Mouse (Mus musculus) neural tube, embryonic 15.5 days (tissue): ENCODE data around the gene Cbx8. TPM values are rescaled to one million over a fixed set of nuclear protein-coding genes. Genes with fewer than 3 reads are reported as not detected.

Experiments used
- ATAC-seq: fragments of 200-750 bp; cut with Nextera tagmentation; 2 replicates; pipeline ENCODE4 v1.8.0; 2017; ENCODE audit warnings: mild to moderate bottlenecking, moderate TSS enrichment, moderate library complexity; ENCODE audit not compliant: low FRiP score
- H3K27ac ChIP-seq: fragments of 300-500 bp; sonication (generic); replicated peaks from 2 replicates; pipeline ENCODE4 v1.5.1; 2015; ENCODE audit warnings: mild to moderate bottlenecking, inconsistent platforms
- H3K27me3 ChIP-seq: fragments of 300-500 bp; sonication (generic); replicated peaks from 2 replicates; pipeline ENCODE4 v1.6.1; 2015; ENCODE audit warnings: inconsistent platforms
- H3K36me3 ChIP-seq: fragments of 300-500 bp; sonication (generic); 2 replicates; pipeline ENCODE4 v1.6.1; 2015; ENCODE audit warnings: inconsistent platforms
- H3K4me1 ChIP-seq: fragments of 300-500 bp; sonication (generic); 2 replicates; pipeline ENCODE4 v1.6.1; 2015; ENCODE audit warnings: inconsistent platforms
- H3K4me2 ChIP-seq: fragments of 300-500 bp; sonication (generic); 2 replicates; pipeline ENCODE4 v1.6.1; 2015; ENCODE audit warnings: inconsistent platforms, mild to moderate bottlenecking, moderate library complexity
- H3K4me3 ChIP-seq: fragments of 300-500 bp; sonication (generic); replicated peaks from 2 replicates; pipeline ENCODE4 v1.5.1; 2015; ENCODE audit warnings: mild to moderate bottlenecking, inconsistent platforms
- H3K9ac ChIP-seq: fragments of 300-500 bp; sonication (generic); replicated peaks from 2 replicates; pipeline ENCODE4 v1.6.1; 2015; ENCODE audit warnings: mild to moderate bottlenecking, inconsistent platforms
- H3K9me3 ChIP-seq: fragments of 300-500 bp; sonication (generic); replicated peaks from 2 replicates; pipeline ENCODE4 v1.6.1; 2016; ENCODE audit warnings: inconsistent platforms
- WGBS: fragments of 180-500 bp; shearing (Covaris S2); methylation state at CpG from one replicate; pipeline ENCODE4 v1.1.7; 2015; ENCODE audit warnings: mixed read lengths; 5-methylcytosine and 5-hydroxymethylcytosine counted together
- polyA plus RNA-seq: library from polyadenylated mRNA; unstranded; fragments of >200 nt; fragmentation: Nextera tagmentation; extraction: Ambion mirVana; gene quantifications from 2 replicates; pipeline ENCODE4 v1.2.1, GENCODE M21; 2015

Cbx8 gene
- polyA plus RNA-seq, 1 experiment from 2014 or later = 7.3 TPM

DNA sequence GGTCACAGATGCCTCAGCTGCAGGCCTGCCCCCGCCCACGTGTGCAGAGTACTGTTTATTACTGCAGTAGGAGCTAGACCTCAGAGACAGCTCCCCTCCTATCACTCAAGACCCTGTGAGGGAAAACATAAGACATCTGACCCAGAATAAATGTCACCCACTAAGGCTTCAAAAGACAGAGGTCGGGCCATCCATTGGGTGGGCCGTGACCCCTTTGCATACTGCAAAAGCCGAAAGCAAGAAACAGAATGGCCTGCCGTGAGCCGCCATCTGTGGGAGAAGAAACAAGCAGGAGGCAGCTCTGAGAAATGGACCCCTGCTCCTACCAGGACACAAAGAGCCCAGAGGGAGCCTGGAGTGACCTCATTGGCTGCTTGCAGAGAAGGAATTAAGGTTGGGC is 23.3 kb downstream of the Cbx8 start:
- Histone ChIP-seq H3K9ac (no peak overlapping the region), H3K4me1 (peaks cover 9% of the 10 kb centered on the region), H3K9me3 (no peaks in the 10 kb centered on the region), H3K4me2 (no peak overlapping the region), H3K4me3 (no peak overlapping the region), H3K27ac (no peak overlapping the region), H3K27me3 (peaks cover 12% of the 10 kb centered on the region), H3K36me3 (no peaks in the 10 kb centered on the region)
- WGBS = 27% methylated on average over 7 of the region's 7 CpGs
- no peak for ATAC-seq

DNA sequence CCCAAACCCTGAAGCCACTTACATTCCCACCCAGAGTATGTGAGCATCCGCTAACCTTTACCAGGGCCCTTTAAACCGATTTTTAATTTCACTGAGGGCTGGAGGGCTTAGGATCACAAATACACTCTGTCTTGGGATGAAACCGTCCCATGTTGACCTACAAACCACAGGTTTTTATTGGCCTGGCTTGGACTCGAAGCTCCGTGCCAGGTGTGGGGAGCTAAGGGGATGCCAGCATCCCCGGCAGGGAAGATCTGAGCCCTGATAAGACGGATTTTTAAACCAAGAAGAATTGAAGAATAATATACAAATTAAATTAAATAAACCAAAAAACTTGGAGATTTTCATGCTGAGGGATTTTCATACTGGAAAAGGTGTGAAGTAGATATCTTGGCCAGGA is 26.3 kb downstream of the Cbx8 start:
- 84% methylated on average over 7 of the region's 7 CpGs for WGBS
- no peaks in the 10 kb centered on the region for H3K27me3 ChIP-seq
- no peak for ATAC-seq

DNA sequence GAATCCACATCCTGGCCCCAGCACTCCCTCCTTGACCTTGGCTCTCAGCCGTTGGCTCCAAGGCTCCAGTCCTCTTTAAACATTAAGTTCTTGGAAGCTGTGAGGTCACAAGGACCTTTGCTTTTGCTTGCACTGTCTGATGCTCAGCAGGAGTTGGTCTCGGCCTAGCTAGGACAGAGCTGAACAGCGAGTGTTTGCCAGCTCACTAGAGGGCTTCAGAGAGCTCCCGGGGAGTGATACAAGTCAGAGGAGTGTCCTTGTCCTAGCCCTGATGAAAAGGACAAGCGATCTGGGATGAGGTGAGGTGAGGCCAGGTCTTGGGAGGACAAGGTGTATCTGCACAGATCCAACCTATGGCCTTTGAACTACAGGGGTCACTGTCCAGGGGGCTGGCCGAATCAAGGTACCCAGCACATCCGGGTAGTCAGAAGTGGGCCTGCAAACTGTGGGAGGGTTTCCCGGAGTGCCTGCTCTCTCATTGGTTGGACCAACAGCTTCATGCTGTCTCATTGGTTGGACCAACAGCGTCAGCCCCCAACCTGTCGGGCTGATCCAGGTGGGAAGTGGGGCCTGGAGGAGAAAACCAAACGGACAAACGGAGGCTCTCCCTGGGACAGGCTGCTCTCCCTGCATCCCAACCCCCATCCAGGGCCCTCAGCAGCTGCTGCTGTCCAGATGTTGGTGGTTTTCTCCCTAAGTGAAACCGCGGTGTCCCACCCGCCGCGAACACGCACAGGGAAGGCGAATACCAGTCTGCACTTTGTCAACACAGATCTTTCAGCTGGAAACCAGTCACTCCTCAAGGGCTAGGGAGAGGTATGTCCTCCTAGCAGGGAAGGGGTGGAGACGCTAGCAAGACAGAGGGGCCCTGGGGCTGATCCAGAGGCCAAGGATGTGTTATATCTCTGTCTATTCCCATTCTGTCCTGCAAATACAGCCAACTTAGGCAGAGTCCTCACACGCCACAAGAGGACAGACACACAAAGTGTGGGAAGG is 33.0 kb downstream of the Cbx8 start:
- ATAC-seq = peak; percentile 59; the same call in 1 of the 2 replicates
- peaks cover 7% of the 10 kb centered on the region; the same call in 1 of the 2 replicates for H3K4me1 ChIP-seq
- H3K4me3 ChIP-seq = peak overlapping the region; percentile 31
- H3K9me3 ChIP-seq = no peaks in the 10 kb centered on the region
- no peaks in the 10 kb centered on the region for H3K27me3 ChIP-seq
- H3K27ac ChIP-seq = no peak overlapping the region
- 27% methylated on average over 21 of the region's 21 CpGs for WGBS
- H3K9ac ChIP-seq = peak overlapping the region; percentile 42; the same call in 1 of the 2 replicates
- H3K4me2 ChIP-seq = peak overlapping the region; percentile 52
- H3K36me3 ChIP-seq = no peaks in the 10 kb centered on the region

More for the DNA sequence above, 26.3 kb downstream of the Cbx8 start:
- no peak overlapping the region for H3K9ac ChIP-seq
- H3K4me1 ChIP-seq = no peaks in the 10 kb centered on the region
- H3K27ac ChIP-seq = no peak overlapping the region
- H3K9me3 ChIP-seq = no peaks in the 10 kb centered on the region
- H3K4me3 ChIP-seq = no peak overlapping the region
- no peaks in the 10 kb centered on the region for H3K36me3 ChIP-seq
- H3K4me2 ChIP-seq = no peak overlapping the region

DNA sequence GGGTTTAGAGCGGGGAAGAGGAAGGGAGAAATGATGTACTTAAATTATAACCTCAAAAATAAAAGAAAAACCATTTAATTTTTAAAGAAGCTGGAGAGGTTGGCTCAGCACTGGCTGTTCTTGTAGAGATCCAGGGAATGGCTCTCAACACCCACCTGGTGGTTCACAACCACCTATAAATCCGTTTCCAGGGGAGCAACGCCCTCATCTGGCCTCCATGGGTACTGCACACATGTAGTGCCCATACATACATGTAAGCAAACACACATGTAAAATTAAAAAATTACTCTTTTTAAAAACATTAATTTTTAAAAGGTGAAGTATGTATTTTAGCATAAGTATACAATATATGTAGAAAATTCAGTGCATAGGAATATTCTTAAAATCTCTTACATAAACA is 34.3 kb downstream of the Cbx8 start:
- Histone ChIP-seq H3K9me3 (no peaks in the 10 kb centered on the region), H3K9ac (no peak overlapping the region), H3K27ac (no peak overlapping the region), H3K4me2 (no peak overlapping the region), H3K4me1 (peaks cover 7% of the 10 kb centered on the region; the same call in 1 of the 2 replicates), H3K36me3 (no peaks in the 10 kb centered on the region), H3K4me3 (no peak overlapping the region), H3K27me3 (no peaks in the 10 kb centered on the region)
- 69% methylated on average over 3 of the region's 3 CpGs for WGBS
- ATAC-seq = no peak

DNA sequence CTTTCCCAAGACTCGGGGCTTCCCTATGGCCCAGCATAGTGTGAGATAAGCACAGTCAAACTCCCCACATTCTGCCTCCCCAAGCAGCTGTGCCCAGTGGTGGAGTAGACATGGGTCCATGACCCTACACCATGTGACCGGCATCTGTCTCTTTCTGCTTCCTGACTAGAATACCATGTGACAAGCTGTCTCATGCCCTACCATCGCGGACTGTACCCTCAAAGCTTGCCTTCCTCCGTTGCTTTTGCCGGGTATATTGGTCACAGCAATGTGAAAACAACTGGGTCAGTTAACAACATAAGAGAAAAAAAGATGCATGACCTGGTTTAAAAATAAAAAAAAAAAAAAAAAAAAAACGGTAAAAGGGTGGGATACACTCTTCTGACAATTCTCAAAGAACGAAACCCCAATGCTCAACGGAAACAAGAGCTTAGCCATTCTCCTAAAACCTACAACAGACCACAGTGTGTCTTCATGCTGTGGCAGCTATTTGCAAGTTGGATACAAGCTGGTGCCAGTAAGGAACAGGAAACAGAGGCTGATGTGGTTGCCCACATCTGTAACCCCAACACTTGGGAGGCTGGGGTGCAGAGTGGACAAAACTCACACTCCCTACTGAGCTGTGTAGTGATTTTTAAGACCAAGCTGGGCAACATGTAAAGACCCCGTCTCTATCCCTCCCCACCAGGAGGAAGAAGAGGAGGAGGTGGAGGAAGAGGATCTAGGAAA is 35.1 kb downstream of the Cbx8 start:
- Histone ChIP-seq H3K36me3 (no peaks in the 10 kb centered on the region), H3K9me3 (no peaks in the 10 kb centered on the region), H3K27me3 (no peaks in the 10 kb centered on the region), H3K4me2 (no peak overlapping the region), H3K4me1 (peaks cover 7% of the 10 kb centered on the region; the same call in 1 of the 2 replicates), H3K9ac (no peak overlapping the region), H3K4me3 (no peak overlapping the region), H3K27ac (no peak overlapping the region)
- WGBS = 91% methylated on average over 10 of the region's 10 CpGs
- no peak for ATAC-seq

DNA sequence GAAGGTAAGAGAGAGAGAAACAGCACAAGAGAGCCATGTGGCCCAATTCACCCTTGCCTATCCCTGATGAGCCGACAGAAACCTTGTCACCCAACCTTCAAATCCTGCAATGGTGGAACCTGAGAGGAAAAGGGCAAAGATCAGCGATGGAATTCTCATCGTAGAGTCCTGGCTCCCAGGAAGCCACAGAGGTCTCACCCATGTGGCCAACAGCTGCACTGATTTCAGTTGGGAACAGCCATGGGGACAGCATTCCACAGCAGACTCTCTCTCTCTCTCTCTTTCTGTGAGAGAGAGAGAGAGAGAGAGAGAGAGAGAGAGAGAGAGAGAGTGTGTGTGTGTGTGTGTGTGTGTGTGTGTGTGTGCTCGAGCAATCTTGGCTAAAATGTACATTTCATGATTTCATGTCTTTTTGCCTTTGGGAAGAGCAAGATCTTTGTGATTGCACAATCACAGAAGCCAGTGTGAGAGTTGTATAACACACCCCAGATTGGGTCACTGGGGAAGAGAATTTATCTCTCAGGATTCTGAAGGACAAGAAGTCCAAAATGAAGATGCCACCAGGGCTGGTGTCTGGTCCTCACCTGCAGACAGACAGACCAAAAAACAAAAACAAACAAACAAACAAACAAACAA is 39.2 kb downstream of the Cbx8 start:
- H3K27me3 ChIP-seq = no peaks in the 10 kb centered on the region
- no peak overlapping the region for H3K27ac ChIP-seq
- H3K4me1 ChIP-seq = peaks cover 21% of the 10 kb centered on the region
- WGBS = 70% methylated on average over 4 of the region's 4 CpGs
- H3K9me3 ChIP-seq = no peaks in the 10 kb centered on the region
- no peak for ATAC-seq
- H3K36me3 ChIP-seq = no peaks in the 10 kb centered on the region
- H3K4me2 ChIP-seq = no peak overlapping the region
- no peak overlapping the region for H3K4me3 ChIP-seq
- H3K9ac ChIP-seq = no peak overlapping the region

DNA sequence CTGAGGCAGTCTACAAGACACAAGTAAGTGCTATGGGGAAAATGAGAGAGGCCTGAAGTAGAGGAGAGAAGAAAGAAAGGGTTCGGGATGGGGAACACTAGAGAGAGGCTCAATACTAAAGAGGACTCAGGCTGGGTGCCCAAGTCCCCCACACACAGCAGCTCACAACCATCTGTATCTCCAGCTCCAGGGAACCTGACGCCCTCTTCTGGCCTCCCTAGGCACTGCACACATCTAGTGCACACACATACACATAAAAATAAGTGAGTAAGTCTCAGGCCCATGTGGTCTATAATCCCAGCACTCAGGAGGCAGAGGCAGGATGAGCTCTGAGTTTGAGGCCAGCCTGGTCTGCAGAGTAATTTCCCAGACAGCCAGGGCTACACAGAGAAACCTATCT is 39.9 kb downstream of the Cbx8 start:
- WGBS = 80% methylated on average over 2 of the region's 2 CpGs
- no peak for ATAC-seq

DNA sequence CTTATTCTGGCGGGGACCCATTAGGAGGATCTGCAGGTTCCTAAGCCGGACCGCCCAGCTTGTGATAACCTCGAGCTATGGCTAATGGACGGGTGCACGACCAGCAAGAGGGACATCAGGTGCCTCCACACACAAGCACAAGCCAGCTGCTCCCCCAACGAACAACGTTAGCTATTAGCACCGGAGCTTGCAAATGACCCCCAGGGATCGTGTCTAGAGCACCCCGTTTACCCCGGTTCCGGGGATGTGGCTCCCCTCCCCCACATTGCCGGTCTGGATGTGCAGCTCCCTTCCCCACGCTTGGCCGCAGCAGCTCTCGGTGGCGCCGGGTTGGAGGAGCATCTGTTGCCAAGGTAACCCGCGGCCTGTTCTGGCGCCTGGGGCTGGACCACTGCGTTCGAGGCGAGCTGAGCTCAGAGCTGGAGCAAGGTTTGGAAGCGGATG is 41.4 kb downstream of the Cbx8 start:
- Histone ChIP-seq H3K4me2 (peak overlapping the region; percentile 59), H3K27me3 (no peaks in the 10 kb centered on the region), H3K9me3 (no peaks in the 10 kb centered on the region), H3K4me3 (peak overlapping the region; percentile 29), H3K36me3 (no peaks in the 10 kb centered on the region), H3K9ac (peak overlapping the region; percentile 35; the same call in 1 of the 2 replicates), H3K4me1 (peaks cover 21% of the 10 kb centered on the region), H3K27ac (peak overlapping the region; percentile 81)
- ATAC-seq = peak; percentile 56; the same call in 1 of the 2 replicates
- 2% methylated on average over 26 of the region's 26 CpGs for WGBS

More for the DNA sequence above, 39.9 kb downstream of the Cbx8 start:
- H3K4me3 ChIP-seq = no peak overlapping the region
- peaks cover 21% of the 10 kb centered on the region for H3K4me1 ChIP-seq
- H3K9me3 ChIP-seq = no peaks in the 10 kb centered on the region
- no peak overlapping the region for H3K27ac ChIP-seq
- no peak overlapping the region for H3K9ac ChIP-seq
- no peaks in the 10 kb centered on the region for H3K36me3 ChIP-seq
- H3K4me2 ChIP-seq = no peak overlapping the region
- H3K27me3 ChIP-seq = no peaks in the 10 kb centered on the region

DNA sequence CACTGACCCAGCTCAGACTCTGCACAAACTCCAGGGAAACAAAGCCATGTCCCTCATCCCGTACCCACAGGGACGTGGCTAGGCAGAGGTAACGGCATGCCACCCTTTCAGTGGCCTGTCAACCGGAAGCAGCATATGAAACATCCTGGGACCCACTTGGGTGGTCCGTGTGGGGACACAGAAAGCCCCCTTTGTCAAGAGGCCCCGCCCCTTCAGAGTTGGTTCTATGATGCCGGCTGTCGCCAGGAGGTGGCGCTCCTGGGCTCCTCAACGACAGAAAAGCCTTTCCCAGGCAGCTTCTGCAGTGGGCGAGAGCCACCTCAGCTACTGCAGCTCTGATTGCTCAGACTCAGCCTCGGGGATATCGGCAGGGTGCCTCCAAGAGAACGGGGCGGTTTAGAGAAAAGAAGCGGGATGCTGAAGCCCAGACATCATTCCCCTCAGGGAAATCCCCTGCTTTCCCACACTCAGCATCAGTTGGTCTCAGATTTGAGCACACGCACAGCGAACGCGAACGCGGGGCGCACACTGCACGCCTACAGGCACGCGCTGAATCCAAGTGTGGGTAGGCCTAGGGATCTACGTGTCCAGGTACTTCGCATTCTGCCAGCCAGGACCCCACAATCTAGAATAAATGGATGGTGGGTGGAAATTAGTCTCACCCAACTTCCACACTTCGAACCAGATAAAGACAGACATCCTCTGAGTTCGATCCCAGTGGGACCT is 42.1 kb downstream of the Cbx8 start:
- 4% methylated on average over 30 of the region's 30 CpGs for WGBS
- Histone ChIP-seq H3K4me3 (peak overlapping the region; percentile 29), H3K4me2 (peak overlapping the region; percentile 59), H3K27ac (peak overlapping the region; percentile 81), H3K4me1 (peaks cover 21% of the 10 kb centered on the region), H3K36me3 (no peaks in the 10 kb centered on the region), H3K9ac (peak overlapping the region; percentile 35), H3K9me3 (no peaks in the 10 kb centered on the region), H3K27me3 (no peaks in the 10 kb centered on the region)
- peak; percentile 76 for ATAC-seq

DNA sequence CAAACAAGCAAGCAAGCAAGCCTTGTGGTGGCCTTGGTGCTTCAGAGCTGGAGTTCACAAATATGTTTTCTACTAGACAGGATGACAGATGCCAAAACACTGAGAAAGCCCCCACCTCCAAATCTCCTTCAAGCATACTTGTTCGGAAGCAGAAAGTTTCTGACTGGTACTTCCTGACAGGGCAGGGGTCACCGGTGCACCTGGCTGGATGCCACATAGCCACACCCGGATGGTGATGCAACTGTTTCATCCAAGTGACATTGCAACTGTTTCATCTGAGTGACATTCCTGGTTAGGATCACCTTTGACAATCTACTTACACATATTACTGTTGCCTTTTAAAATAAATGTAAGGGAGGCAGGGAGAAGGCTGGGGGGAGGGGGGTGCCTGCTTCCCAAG is 43.6 kb downstream of the Cbx8 start:
- H3K4me3 ChIP-seq = no peak overlapping the region
- H3K27ac ChIP-seq = no peak overlapping the region
- no peak overlapping the region for H3K9ac ChIP-seq
- no peaks in the 10 kb centered on the region for H3K27me3 ChIP-seq
- H3K4me2 ChIP-seq = no peak overlapping the region
- peaks cover 21% of the 10 kb centered on the region for H3K4me1 ChIP-seq
- no peak for ATAC-seq
- WGBS = 84% methylated on average over 3 of the region's 3 CpGs
- H3K36me3 ChIP-seq = no peaks in the 10 kb centered on the region
- H3K9me3 ChIP-seq = no peaks in the 10 kb centered on the region

DNA sequence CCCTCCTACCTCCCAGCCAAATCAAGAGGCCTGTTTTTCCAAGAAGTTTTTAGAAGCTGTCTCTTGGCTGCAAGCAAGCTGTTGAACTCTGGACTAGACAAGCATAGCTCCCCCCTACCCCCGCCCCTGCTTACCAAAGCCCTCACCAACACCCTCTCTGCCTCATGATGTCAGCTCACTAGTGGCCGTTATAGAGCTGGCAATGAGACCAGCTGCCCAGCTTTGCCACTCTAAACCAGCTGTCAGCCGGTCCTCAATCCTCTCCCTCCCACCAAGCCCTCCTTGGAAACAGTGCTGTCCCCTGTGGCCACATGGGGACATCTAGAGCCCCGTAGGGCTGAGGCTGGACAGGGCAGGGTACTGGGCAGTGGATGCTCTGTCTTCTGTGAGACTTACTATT is 45.3 kb downstream of the Cbx8 start:
- H3K27me3 ChIP-seq = no peaks in the 10 kb centered on the region
- no peak for ATAC-seq
- H3K9me3 ChIP-seq = no peaks in the 10 kb centered on the region
- peaks cover 21% of the 10 kb centered on the region for H3K4me1 ChIP-seq
- H3K4me2 ChIP-seq = no peak overlapping the region
- no peak overlapping the region for H3K4me3 ChIP-seq
- H3K36me3 ChIP-seq = no peaks in the 10 kb centered on the region
- no peak overlapping the region for H3K27ac ChIP-seq
- H3K9ac ChIP-seq = no peak overlapping the region
- 26% methylated on average over 4 of the region's 4 CpGs for whole genome bisulfite sequencing
